Comparison of ENCODE assay signal across 10 mouse cellular contexts in genomic region chr15:95880616-95881151, GRCm38 (mm10).
DNase-seq lines count a peak whose midpoint lies in the region; ATAC-seq and TF ChIP-seq lines count a peak whose summit lies in the region.
"Had no signal": no experiment of that assay in that cellular context is flagged by ENCODE, and none has a peak within 500 bp of the region (broad histone marks: within the 10 kb centered on the region; RNA-seq: fewer than 3 reads in every experiment).

No protein-coding gene starts in this region.

- no peak overlapping the region for H3K4me3 ChIP-seq in forebrain, embryonic 10.5 days
- no peak overlapping the region for H3K4me3 ChIP-seq in forebrain, embryonic 13.5 days
- H3K4me3 ChIP-seq in heart, postnatal 0 days (ENCODE audit: low read depth, low read length): no peak overlapping the region
- no peak overlapping the region for H3K4me3 ChIP-seq in small intestine, adult 2 months (ENCODE audit: low read depth, low read length)
- no peak overlapping the region for H3K4me3 ChIP-seq in thymus, adult 2 months (ENCODE audit: control insufficient read depth, insufficient read depth, low read length)
- no peak overlapping the region for H3K4me3 ChIP-seq in forebrain, embryonic 11.5 days (ENCODE audit: low read depth, low read length)
- H3K4me3 ChIP-seq: hindbrain, embryonic 13.5 days; neural tube, embryonic 13.5 days had no signal

- H3K9ac ChIP-seq in forebrain, embryonic 13.5 days: no peak overlapping the region
- no peak overlapping the region for H3K9ac ChIP-seq in heart, postnatal 0 days (replicated peaks; ENCODE audit: low read depth, low read length)
- H3K9ac ChIP-seq in forebrain, embryonic 11.5 days (ENCODE audit: low read length): no peak overlapping the region
- H3K9ac ChIP-seq: hindbrain, embryonic 13.5 days; neural tube, embryonic 13.5 days had no signal

- H3K27me3 ChIP-seq in forebrain, embryonic 10.5 days (ENCODE audit: poor library complexity, severe bottlenecking): no peaks in the 10 kb centered on the region
- H3K27me3 ChIP-seq in forebrain, embryonic 13.5 days: no peaks in the 10 kb centered on the region
- H3K27me3 ChIP-seq in heart, postnatal 0 days (ENCODE audit: control insufficient read depth, insufficient read depth, low read length): no peaks in the 10 kb centered on the region
- no peaks in the 10 kb centered on the region for H3K27me3 ChIP-seq in small intestine, adult 2 months (ENCODE audit: control insufficient read depth, insufficient read depth, low read length)
- no peaks in the 10 kb centered on the region for H3K27me3 ChIP-seq in thymus, adult 2 months (ENCODE audit: control insufficient read depth, insufficient read depth, low read length)
- H3K27me3 ChIP-seq in forebrain, embryonic 11.5 days (ENCODE audit: control insufficient read depth, insufficient read depth, low read length): no peaks in the 10 kb centered on the region
- H3K27me3 ChIP-seq: hindbrain, embryonic 13.5 days; neural tube, embryonic 13.5 days had no signal

- WGBS in forebrain, embryonic 10.5 days: 64% methylated on average over 10 of the region's 10 CpGs
- WGBS in forebrain, embryonic 13.5 days: 49% methylated on average over 10 of the region's 10 CpGs
- 6% methylated on average over 10 of the region's 10 CpGs for WGBS in heart, postnatal 0 days
- 14% methylated on average over 10 of the region's 10 CpGs for WGBS in large intestine, adult 2 months
- WGBS in small intestine, adult 2 months: 10% methylated on average over 10 of the region's 10 CpGs
- 37% methylated on average over 10 of the region's 10 CpGs for WGBS in thymus, adult 2 months
- 63% methylated on average over 10 of the region's 10 CpGs for WGBS in forebrain, embryonic 11.5 days

- no peak for ATAC-seq in forebrain, embryonic 13.5 days
- peak; percentile 78 for ATAC-seq in heart, postnatal 0 days (ENCODE audit: insufficient read depth, low read depth)
- no peak for ATAC-seq in forebrain, embryonic 11.5 days (replicated peaks; ENCODE audit: low FRiP score)

- no peak overlapping the region for H3K4me2 ChIP-seq in forebrain, embryonic 13.5 days
- peak overlapping the region; percentile 9; the same call in 1 of the 2 replicates for H3K4me2 ChIP-seq in heart, postnatal 0 days (ENCODE audit: low read depth, low read length)
- H3K4me2 ChIP-seq in forebrain, embryonic 11.5 days (ENCODE audit: low read depth, low read length, severe bottlenecking): no peak overlapping the region
- H3K4me2 ChIP-seq: hindbrain, embryonic 13.5 days; neural tube, embryonic 13.5 days had no signal

- H3K9me3 ChIP-seq in forebrain, embryonic 10.5 days: no peaks in the 10 kb centered on the region
- H3K9me3 ChIP-seq in forebrain, embryonic 13.5 days (replicated peaks): no peaks in the 10 kb centered on the region
- H3K9me3 ChIP-seq in heart, postnatal 0 days (replicated peaks; ENCODE audit: control insufficient read depth, low read length): no peaks in the 10 kb centered on the region
- H3K9me3 ChIP-seq in forebrain, embryonic 11.5 days (ENCODE audit: control insufficient read depth, low read length): no peaks in the 10 kb centered on the region
- H3K9me3 ChIP-seq: hindbrain, embryonic 13.5 days; neural tube, embryonic 13.5 days had no signal

- H3K27ac ChIP-seq in forebrain, embryonic 10.5 days: peak overlapping the region; percentile 35; the same call in 1 of the 2 replicates
- H3K27ac ChIP-seq in forebrain, embryonic 13.5 days: no peak overlapping the region
- H3K27ac ChIP-seq in heart, postnatal 0 days (ENCODE audit: low read depth): peak overlapping the region; percentile 52
- peak overlapping the region; percentile 72 for H3K27ac ChIP-seq in small intestine, adult 2 months (ENCODE audit: insufficient read depth, low read depth, low read length)
- H3K27ac ChIP-seq in thymus, adult 2 months (ENCODE audit: control insufficient read depth, insufficient read depth, low read length): no peak overlapping the region
- H3K27ac ChIP-seq in forebrain, embryonic 11.5 days (ENCODE audit: low read depth, low read length): no peak overlapping the region
- H3K27ac ChIP-seq: hindbrain, embryonic 13.5 days; neural tube, embryonic 13.5 days had no signal

- no peak for TF ChIP-seq CTCF in heart, postnatal 0 days (IDR thresholded peaks at IDR 0.05; ENCODE audit: low read depth)
- no peak for TF ChIP-seq CTCF in small intestine, adult 2 months (IDR thresholded peaks at IDR 0.05; ENCODE audit: extremely low read depth, insufficient read length, insufficient replicate concordance, low read depth, low read length)
- no peak for TF ChIP-seq CTCF in thymus, adult 2 months (IDR thresholded peaks at IDR 0.05; ENCODE audit: borderline replicate concordance, control insufficient read depth, extremely low read depth, insufficient read depth, low read length, poor library complexity)

- TF ChIP-seq EP300 in heart, postnatal 0 days (IDR thresholded peaks at IDR 0.05; ENCODE audit: low read depth): peak; percentile 87

- peaks cover 18% of the 10 kb centered on the region for H3K4me1 ChIP-seq in forebrain, embryonic 10.5 days
- H3K4me1 ChIP-seq in forebrain, embryonic 13.5 days: peaks cover 3% of the 10 kb centered on the region; the same call in 1 of the 2 replicates
- H3K4me1 ChIP-seq in heart, postnatal 0 days (ENCODE audit: control insufficient read depth, insufficient read depth): peaks cover 18% of the 10 kb centered on the region
- peaks cover 32% of the 10 kb centered on the region; the same call in 1 of the 2 replicates for H3K4me1 ChIP-seq in small intestine, adult 2 months (ENCODE audit: control insufficient read depth, insufficient read depth, insufficient read length, low read length)
- H3K4me1 ChIP-seq in thymus, adult 2 months (replicated peaks; ENCODE audit: control insufficient read depth, insufficient read depth, low read length): peaks cover 6% of the 10 kb centered on the region
- H3K4me1 ChIP-seq in forebrain, embryonic 11.5 days (replicated peaks; ENCODE audit: control insufficient read depth, insufficient read depth, low read length): no peaks in the 10 kb centered on the region

- TF ChIP-seq POLR2A in small intestine, adult 2 months (IDR thresholded peaks at IDR 0.05; ENCODE audit: low read depth, low read length): no peak
- no peak for TF ChIP-seq POLR2A in thymus, adult 2 months (IDR thresholded peaks at IDR 0.05; ENCODE audit: control insufficient read depth, extremely low read depth, insufficient read depth, low read length, poor library complexity)

- DNase-seq in forebrain, embryonic 10.5 days (ENCODE audit: extremely low spot score, low spot score): no peak
- DNase-seq in heart, postnatal 0 days (ENCODE audit: low spot score): peak; percentile 88
- DNase-seq in large intestine, adult 2 months (ENCODE audit: low read depth, low spot score): peak; percentile 25
- no peak for DNase-seq in thymus, adult 2 months
- DNase-seq in forebrain, embryonic 11.5 days (ENCODE audit: low spot score): no peak
- no peak for DNase-seq in testis, postnatal 14 days (ENCODE audit: low spot score)

- no peaks in the 10 kb centered on the region; the same call in 1 of the 2 replicates for H3K36me3 ChIP-seq in forebrain, embryonic 10.5 days (replicated peaks)
- H3K36me3 ChIP-seq in forebrain, embryonic 13.5 days (ENCODE audit: poor library complexity, severe bottlenecking): no peaks in the 10 kb centered on the region
- no peaks in the 10 kb centered on the region for H3K36me3 ChIP-seq in heart, postnatal 0 days (replicated peaks; ENCODE audit: control insufficient read depth, insufficient read depth, low read length)
- 0 out of 2 replicates have a peak, but pooled peaks cover 4% of the 10 kb centered on the region for H3K36me3 ChIP-seq in small intestine, adult 2 months (ENCODE audit: control insufficient read depth, insufficient read depth, low read length)
- peaks cover 5% of the 10 kb centered on the region for H3K36me3 ChIP-seq in thymus, adult 2 months (ENCODE audit: control insufficient read depth, insufficient read depth, low read length)
- H3K36me3 ChIP-seq in forebrain, embryonic 11.5 days (ENCODE audit: control insufficient read depth, insufficient read depth, low read length): no peaks in the 10 kb centered on the region
- H3K36me3 ChIP-seq: hindbrain, embryonic 13.5 days; neural tube, embryonic 13.5 days had no signal

Comparison
In these comparisons a context has a peak if more than half of its experiments do, and no peak if none do; other contexts are left out.
1. H3K27ac ChIP-seq: peak in forebrain, embryonic 10.5 days (single experiment), heart, postnatal 0 days (single experiment) and small intestine, adult 2 months (single experiment); none in forebrain, embryonic 13.5 days (single experiment), thymus, adult 2 months (single experiment) and forebrain, embryonic 11.5 days (single experiment).
2. DNase-seq: peak in heart, postnatal 0 days (single experiment) and large intestine, adult 2 months (single experiment); none in forebrain, embryonic 10.5 days (single experiment), thymus, adult 2 months (single experiment), forebrain, embryonic 11.5 days (single experiment) and testis, postnatal 14 days (single experiment).